Mouse (Mus musculus) heart, adult 8-10 months (tissue): ENCODE results near the gene Tlk2. TPM values are rescaled to one million over a fixed set of nuclear protein-coding genes. Genes with fewer than 3 reads are reported as not detected.
"Not testable (repeated sequence)": the region's sequence is repeated elsewhere in the genome, so short reads cannot be mapped to it uniquely, and the experiment has no call there.

Source experiments
- DNase-seq: peaks from one replicate; pipeline ENCODE4 v3.0.0; 2022; ENCODE audit warnings: low spot score
- total RNA-seq, 4 experiments: library from RNA; stranded (reverse); gene quantifications; 2 replicates each; pipeline ENCODE4 v1.2.4; 2022

The Tlk2 gene
- 10 to 100 TPM; 33.2 to 46.4 (median 38.5) TPM for total RNA-seq

DNA sequence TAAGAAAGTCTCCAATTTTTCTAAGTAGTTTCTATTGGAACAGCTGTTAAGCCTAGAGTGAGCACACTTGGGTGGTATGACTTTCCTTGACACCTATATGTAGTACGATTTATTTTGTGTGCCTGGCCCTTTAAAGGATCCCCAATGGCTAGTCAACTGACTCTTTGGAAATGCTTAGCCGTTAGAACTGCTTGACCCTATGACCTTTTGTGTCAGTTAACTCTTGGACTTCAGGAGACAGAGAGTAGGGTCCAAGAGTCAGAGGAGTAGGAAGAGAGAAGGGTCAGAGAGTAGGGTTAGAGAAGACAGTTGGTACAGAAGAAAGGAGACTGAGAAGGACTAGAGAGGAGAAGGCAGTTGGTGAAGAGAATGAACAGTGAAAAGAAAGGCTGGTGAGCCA is at the start of gene Tlk2:
Gene Tlk2 (plus strand): TSS at position 292 of the 400 bp plus-strand sequence.
- no peak for DNase-seq

DNA sequence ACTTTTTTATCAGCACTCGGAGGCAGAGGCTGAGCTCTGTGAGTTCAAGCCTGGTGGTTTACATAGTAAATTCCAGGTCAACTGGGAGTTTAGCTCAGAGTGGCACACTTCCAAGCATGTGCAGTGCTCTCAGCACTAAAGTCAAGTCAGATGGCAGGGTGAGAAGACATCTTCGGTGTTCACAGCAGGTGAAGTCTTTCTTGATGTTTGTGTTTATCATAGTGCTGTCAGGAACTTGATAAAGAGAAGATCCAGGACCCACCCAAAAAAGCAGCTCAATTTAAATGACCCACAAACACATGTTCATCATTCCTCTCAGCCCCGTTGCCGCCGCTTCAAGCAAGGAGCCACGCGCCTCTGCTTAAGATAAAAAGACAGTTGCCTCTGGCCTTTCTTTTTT is 42.9 kb upstream of the Tlk2 start:
- DNase-seq, result no peak

DNA sequence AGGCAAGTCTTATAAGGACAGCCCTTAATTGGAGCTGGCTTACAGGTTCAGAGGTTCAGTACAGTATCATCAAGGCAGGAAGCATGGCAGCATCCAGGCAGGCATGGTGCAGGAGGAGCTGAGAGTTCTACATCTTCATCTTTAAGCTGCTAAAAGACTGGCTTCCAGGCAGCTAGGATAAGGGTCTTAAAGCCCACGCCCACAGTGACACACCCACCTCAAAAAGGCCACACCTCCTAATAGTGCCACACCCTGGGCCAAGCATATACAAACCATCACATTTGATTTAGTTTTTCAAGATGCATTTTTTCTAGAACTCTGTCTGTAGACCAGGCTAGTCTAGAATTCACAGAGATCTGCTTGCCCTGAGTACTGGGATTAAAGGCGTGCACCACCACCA is 41.4 kb upstream of the Tlk2 start:
- DNase-seq, result not testable (repeated sequence)

DNA sequence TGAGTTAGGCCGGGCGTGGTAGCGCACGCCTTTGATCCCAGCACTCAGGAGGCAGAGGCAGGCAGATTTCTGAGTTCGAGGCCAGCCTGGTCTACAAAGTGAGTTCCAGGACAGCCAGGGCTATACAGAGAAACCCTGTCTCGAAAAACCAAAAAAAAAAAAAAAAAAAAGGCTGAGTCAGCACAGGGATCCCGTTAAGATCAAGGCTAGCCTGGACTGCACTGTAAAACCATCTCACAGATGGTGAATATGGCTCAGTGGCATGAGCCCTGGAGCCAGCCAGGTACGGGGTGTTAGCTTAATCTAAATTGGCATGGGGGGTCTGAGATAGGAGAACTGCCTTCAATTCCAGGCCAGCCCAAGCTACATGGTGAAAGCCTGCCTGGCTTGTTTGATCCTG is 38.1 kb upstream of the Tlk2 start:
- not testable (repeated sequence) for DNase-seq

DNA sequence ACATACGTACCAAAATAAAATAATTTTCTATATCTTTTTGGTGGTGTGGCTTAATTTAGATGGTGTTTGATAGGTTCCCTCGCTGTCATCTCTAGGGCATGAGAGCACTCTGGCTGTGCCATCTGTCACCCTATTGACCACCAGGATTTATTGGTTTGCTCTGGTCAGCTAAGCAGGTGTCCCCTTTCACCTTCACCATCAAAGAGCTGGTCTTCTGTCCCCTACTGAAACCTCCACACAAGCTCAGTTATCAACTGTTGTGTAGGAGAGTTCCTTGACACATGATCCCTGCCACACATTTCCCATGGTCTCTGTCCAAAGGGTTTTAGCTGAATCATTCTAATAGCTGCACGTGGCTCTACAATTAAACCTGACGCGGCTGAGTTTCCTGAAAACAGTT is 37.5 kb upstream of the Tlk2 start:
- DNase-seq, result no peak

DNA sequence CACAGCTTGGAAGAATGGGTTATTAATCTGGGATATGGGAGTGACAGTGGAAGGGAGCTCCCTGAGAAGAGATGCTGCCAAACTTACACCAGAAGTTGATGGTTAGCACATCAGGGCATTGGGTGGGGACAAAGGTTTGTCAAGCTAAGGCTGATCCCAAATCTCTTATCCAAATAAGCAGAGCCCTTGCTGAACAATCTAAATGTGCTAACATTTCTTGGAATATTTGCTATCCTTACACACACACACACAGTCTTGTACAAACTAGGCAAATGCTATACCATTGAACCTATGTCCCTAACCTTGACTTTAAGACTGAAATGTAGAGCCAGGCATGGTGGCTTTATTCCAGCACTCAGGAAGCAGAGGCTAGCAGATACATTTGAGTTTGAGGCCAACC is 35.0 kb upstream of the Tlk2 start:
- DNase-seq, result no peak

DNA sequence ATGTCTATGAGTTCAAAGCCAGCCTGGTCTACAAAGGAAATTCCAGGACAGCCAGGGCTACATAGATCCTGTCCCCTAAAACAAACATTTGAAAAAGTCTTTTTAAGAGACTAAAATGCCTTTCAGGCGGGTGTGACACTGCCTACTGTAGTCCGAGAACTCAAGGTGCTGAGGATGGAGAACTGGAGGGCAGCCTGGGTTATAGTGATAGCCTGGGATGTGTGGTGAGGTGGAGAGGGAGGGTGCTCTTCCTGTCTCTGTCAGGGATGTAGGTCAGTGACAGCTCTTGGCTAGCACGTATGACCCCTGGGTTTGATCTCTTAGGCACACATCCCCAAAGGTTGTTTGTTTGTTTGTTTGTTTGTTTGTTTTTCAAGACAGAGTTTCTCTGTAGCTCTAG is 34.5 kb upstream of the Tlk2 start:
- DNase-seq, result no peak

DNA sequence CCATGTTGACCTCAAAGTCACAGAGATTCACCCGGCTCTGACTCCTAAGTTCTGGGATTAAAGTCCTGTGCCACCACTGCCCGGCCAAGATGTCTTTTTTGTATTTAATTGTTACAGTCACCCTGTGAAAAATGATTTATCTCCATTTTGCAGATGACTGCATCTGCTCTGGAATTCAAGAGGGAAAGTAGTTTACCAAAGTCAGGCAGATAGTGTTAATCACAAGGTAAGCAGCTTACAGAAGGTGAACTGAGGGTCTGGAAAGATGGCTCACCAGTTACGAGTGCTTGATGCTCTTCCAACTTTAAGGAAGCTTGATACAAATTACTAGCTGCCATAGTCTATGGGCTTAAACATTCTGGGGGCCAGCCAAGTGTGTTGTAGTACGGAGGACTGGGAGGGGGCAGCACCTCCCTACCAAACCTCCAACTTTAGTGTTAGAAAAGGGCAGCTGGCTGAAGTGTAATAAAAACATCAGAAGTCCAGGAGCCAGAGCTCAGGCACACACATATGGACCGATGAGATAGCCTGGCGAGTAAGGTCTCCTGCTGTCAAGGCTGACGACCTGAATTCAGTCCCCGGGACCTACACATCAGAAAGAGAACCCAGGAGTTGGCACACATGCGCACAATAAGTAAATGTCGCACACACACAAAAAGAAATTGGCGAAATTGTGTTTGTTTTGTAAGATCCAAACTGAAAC is 33.9 kb upstream of the Tlk2 start:
- DNase-seq, result no peak

DNA sequence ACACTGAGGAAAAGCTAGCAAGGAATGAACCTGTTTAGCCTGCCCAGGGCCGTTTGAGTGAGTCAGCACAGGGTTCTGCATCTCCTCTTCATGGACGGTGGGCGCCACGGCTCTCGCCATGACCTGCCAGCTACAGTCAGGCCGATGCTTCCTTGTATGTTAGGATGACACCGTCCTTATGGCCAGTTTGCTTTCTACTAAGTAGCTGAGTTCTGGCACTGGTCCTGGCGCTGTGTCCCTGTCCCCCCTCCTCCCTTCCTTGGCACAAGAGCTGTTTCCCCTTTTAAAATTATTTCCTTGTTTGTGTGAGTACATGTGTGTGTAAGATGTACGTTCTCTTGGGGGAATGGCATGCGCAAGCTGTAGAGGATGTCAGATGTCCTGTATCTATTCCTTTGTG is 33.4 kb upstream of the Tlk2 start:
- no peak for DNase-seq

DNA sequence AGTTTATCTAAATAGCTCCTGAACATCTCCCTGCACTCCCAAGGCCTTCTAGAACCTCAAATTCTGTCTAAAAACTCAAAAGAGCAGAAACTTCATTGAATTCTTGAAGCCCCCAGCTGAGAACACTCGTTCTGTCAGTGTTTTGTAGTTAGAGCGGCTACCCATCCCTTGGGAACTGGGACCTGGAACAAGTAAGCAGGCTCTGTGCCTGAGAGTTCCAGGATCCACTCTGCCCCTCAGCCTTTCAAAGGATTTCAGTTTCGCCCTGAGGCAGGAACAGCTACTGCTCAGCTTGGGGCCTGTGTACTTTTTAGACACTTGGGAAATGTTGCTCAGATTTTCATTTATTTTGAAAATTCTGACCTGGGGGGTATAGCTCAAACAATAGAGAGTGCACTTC is 32.0 kb upstream of the Tlk2 start, which contains the start of gene Gm10842:
Gene Gm10842 (plus strand): TSS at position 301 of the 400 bp plus-strand sequence.
- DNase-seq, result no peak

DNA sequence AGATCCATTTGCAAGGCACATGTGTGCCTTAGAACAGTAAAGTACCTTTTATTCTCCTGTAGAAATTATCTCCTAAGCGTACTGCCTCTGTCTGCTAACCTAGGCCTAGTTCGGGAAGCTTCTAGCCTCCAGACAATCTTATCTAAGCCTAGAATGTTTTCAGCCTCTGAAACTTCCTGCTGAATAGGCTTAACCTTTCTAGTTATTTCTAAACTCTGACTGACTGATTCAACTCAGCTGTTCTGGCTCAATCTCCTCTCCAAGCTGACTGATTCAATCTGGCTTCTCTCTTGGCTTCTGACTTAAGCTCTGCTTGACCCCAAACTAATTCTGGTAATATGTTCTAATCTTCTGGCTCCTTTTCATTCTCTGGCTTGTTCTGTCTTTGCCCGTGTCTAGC is 29.3 kb upstream of the Tlk2 start:
- DNase-seq, result no peak

DNA sequence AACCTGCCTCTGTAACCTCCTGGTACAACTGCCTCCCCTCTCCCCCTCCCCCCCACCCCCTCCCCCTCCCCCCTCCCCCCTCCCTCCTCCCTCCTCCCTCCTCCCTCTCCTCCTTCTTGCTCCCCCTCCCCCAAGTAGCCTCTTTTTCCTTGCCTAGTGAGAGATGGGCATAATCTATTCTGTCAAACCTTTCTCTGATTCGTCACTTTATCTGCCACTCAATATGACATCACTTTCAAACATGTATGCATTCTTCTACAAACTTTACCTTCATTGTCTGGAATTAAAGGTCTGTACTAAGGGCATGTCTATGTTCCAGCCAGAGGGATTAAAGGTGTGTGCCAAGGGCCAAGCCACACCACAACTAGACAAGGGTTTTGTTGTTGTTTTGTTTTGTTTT is 28.8 kb upstream of the Tlk2 start:
- DNase-seq, result no peak

DNA sequence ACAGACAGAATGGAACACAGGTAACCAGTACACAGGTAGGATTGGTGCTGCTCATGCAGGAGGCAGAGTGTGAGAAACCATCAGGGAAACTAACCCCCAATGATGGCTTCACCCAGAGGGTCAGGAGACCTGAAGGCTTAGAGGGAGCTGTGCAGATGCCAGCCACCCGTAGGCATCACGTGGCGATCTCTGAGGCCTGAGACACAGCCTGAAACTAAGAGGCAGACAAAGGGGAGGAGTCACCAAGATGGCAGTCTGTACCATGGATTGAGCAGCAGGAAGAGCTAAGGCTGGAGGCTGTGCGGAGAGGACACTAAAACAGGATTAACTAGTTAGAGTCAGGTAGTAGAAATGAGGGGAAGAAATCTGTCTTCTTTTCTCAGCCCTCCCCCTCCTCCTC is 27.9 kb upstream of the Tlk2 start:
- no peak for DNase-seq

DNA sequence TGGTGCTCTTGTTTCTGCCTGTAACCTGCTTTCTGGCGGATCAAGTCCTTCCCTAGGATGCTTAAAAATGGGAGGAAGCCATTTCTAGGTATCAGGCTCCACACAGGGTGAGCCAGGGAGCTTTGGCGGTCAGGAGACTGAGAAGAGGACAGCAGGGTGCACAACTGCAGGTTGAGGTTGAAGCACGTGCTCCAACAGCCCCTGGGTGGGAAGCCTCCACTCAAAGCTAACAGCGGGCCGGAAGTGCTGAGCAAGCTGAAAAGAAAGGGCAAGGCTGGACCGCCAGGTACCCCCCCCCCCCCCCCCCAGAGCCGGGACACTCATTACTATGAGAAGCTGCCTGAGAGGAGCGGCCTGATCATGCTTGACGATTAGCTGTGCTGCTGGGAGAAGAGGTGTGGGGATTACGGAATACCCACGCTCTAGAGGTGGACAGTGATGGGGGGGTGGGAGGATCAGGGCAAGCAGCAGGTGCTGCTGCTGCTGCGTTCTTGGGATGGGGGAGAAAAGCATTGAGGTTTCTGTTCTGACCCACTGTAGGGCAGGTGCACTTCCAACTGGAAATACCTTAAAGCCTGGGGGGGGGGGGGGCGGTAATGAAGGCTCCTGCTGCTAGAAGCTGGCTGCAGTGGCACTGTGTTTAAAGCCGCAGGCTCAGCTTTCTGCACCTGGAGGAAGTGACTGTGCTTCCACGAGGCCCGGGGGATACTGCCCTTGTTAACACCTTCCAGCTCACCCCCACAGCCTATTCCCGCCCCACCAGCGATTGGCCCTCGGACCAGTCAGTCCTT is 27.2 kb upstream of the Tlk2 start:
- no peak for DNase-seq

DNA sequence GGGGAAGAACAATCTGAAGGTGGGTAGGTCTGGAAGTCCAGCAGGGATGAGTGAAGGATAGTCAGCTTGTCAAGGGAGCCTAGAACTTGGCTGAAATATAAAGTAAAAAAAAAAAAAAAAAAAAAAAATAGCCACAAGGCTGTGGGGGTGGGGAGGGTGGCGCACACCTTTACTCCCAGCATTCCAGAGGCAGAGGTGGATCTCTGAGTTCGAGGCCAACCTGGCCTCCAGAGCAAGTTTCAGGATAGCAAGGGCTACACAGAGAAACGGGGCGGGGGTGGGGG is 26.6 kb upstream of the Tlk2 start:
- no peak for DNase-seq

DNA sequence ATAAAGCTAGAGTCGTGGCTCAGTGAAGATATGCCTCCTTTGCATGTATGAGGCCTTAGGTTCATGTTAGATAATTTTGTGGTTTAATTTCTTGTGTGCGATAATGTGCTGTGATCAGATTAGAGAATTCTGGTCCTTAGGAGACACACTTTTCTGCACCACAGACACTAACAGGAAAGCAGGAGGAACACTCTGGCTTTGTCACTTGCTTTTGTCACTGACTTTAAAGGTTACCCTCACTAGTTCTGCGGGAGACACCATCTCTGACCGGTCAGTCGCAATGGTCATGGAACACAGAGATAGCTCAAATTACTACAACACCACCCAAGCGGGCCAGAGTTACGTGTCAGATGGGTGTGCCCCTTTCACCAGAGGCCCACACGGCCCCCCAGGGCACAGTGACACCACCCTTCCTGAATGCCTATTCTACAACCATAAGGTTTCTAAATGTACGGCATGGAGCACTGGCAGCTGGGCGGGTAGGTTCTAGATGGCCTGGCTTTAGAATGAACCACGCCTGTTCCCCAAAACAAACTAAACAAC is 26.2 kb upstream of the Tlk2 start:
- DNase-seq, result no peak

DNA sequence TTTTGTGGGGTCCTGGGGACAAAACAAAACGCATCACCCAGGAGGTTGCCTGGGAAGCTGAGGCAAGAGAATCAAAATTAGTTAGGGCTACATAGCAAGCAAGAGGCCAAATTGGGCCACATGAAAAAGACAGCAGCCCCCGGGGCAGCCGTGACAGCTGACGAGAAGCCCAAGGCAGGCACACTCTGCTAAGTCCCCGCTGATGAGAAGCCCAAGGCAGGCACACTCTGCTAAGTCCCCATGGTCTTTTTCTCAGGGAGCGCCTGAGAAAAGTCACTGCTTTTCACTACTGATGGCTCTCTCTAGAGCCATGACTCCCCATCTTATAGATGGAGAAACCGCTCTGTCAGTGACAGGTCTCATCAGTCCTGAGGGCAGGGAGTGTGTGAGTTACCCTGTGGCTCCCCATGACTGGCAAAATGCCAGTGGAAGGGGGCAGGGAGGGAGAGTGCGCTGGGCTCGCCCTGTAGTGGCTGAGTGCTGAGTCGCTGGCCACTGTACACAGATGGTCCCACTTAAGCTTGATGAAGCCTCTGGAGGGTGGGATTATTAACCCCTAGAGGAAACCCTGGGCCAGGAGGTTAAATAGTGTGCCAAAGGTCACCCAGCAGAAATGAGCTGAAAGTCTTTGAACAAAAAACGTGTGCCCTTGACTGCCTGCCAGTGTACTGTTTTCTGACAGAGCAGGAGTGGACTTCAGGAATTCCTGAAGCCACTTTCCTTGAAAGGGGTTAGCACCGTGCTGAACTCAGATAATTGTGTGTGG is 25.4 kb upstream of the Tlk2 start:
- DNase-seq, result no peak

DNA sequence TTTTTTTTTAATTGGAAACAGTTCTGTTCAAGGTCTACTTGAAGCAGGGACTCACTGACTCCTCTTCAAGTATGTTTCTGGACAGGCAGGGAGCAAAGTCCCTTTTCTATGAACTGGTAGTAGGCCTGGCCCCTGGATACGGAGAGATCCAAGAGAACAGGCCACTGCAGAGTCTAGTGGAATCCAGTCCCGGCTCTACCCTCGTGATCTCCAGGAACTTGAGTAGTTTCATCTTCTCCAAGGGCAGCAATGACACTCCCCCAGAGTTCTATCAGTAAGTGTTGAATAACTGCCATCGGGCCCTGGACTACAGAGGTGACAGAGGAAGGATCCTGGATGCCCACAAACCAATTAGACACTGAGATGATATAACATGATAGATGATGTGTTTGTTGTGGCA is 22.7 kb upstream of the Tlk2 start:
- no peak for DNase-seq

DNA sequence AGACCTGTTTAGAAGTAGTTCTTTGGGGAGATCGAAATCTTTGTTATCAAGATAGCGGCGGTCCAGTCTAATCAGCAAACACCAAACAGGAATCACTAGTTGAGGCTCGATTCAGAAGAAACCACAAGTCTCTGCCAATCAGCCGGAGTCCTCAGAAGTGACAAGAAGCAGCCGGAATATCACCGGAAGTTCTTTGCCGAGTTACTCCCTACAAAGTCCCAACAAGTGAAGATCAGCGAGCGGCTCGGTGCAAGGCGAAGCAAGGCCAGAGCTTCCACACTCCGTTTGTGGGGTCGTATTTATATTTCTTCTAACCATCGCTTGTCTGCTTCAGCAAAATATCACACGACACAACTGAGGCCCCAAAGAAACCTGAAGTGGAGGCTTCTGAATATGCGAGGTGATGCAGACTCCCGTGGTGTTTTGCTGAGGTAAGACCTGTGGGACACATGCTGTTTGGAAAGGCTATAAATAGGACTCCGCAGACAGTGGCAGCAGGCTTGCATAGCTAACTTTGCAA is 21.8 kb upstream of the Tlk2 start:
- peak; percentile 11 for DNase-seq

DNA sequence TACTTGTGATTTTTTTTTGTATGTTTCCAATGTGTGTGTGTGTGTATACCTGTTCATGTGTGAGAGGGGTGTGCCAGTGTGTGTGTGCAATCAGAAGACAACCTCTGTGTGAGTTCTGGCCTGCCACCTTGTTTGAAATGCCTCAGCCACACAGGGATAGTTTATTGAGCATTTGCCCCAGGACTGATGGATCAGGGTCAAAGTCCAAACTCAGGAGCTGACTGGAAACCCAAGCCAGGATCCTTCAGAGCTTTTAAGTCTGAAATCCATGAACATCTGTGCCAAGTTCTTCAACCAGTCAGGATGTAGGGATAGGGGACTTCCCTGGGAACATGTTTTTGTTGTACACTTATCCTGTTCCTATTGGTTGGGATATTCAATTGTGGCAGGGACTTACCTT is 20.6 kb upstream of the Tlk2 start:
- no peak for DNase-seq

DNA sequence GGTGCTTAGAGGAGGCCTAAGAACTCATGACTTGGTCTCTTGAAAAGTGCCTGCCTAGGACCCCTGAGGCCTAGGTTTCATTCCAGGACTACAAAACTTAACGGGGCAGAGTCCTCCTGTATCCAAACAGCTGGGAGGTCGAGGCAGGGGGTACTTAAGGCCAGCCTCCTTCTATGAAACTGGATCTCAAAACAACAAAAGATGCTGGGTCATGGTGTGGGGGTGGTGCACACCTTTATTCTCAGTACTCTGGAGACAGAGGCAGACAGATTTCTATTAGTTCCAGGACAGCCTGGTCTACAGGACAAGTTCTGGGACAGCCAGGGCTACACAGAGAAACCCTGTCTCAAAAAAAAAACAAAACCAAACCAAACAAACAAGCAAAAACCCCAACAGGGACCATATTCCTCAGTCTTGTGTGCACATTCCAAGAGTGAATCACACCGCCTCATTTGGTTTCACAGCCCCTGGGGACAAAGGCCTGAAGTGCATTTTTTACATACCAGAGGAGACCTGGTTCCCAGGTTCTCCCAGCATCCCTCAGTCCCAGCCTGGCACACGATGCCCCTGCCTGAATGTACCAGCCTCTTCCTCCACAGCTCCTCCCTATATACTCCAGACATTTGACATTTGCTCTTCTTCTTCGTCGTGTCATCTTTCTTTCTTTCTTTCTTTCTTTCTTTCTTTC is 18.8 kb upstream of the Tlk2 start:
- no peak for DNase-seq

DNA sequence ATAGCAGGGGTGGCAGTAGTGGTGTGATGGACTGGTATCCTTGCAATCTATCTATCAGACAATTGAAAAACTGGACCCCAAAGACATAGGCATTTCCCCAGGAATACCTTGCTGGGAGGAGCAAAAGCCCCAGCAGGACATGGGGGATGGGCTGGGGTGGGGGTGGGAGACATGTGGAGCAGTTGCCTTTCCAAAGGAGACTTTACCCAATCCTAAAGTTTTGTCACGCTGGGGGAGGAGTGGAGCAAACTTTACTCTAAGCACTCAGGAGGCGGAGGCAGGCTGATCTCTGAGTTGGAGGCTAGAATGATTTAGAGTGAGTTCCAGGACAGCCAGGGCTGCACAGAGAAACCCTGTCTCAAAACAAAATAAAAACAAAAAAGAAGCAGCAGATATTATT is 17.2 kb upstream of the Tlk2 start:
- DNase-seq, result no peak
